In genomic region chr13:83722241-83722640, GRCm38 (mm10) we compare ENCODE assay signal across 8 mouse cellular contexts.
DNase-seq lines count a peak whose midpoint lies in the region; ATAC-seq lines count a peak whose summit lies in the region.
"Had no signal": no experiment of that assay in that cellular context is flagged by ENCODE, and none has a peak within 500 bp of the region (broad histone marks: within the 10 kb centered on the region; RNA-seq: fewer than 3 reads in every experiment).

No protein-coding gene starts in this region.

- no peaks in the 10 kb centered on the region for H3K9me3 ChIP-seq in midbrain, embryonic 15.5 days

- H3K4me3 ChIP-seq in midbrain, embryonic 15.5 days = peak overlapping the region; percentile 50

- H3K9ac ChIP-seq in midbrain, embryonic 15.5 days = peak overlapping the region; percentile 61
- H3K9ac ChIP-seq: liver, postnatal 0 days had no signal

- H3K4me2 ChIP-seq in midbrain, embryonic 15.5 days = peak overlapping the region; percentile 62

- ATAC-seq in cerebellum, adult (ENCODE audit: insufficient number of reproducible peaks, low FRiP score, low TSS enrichment) = peak; percentile 76
- ATAC-seq in midbrain, embryonic 15.5 days (replicated peaks) = peak; percentile 21
- ATAC-seq: liver, postnatal 0 days had no signal

- H3K36me3 ChIP-seq in midbrain, embryonic 15.5 days (replicated peaks) = no peaks in the 10 kb centered on the region

- DNase-seq in cerebellum, adult 9-11 months = peak; percentile 97
- DNase-seq in frontal cortex, postnatal 36 days (ENCODE audit: low spot score in 2 of 2) = peak; percentile 50 to 65
- DNase-seq in urinary bladder, postnatal 25 days (ENCODE audit: low spot score) = no peak
- no peak for DNase-seq in kidney, adult 9 months
- no peak for DNase-seq in B cell, adult 2 months
- DNase-seq: liver, postnatal 0 days had no signal

- WGBS in midbrain, embryonic 15.5 days = 9% methylated on average over 7 of the region's 7 CpGs

- peaks cover 14% of the 10 kb centered on the region; the same call in 1 of the 2 replicates for H3K4me1 ChIP-seq in midbrain, embryonic 15.5 days

- peak overlapping the region; percentile 94 for H3K27ac ChIP-seq in midbrain, embryonic 15.5 days

- no peaks in the 10 kb centered on the region for H3K27me3 ChIP-seq in midbrain, embryonic 15.5 days (replicated peaks)

Comparison
In these comparisons a context has a peak if more than half of its experiments do, and no peak if none do; other contexts are left out.
1. DNase-seq: peak in cerebellum, adult 9-11 months (single experiment) and frontal cortex, postnatal 36 days (2 of 2); none in urinary bladder, postnatal 25 days (single experiment), kidney, adult 9 months (single experiment) and B cell, adult 2 months (0 of 2).